Mouse (Mus musculus): ENCODE measurements around the gene Rubcn. TPM values are rescaled to one million over a fixed set of nuclear protein-coding genes. Genes with fewer than 3 reads are reported as not detected.
"Not testable (repeated sequence)": the region's sequence is repeated elsewhere in the genome, so short reads cannot be mapped to it uniquely, and the experiment has no call there.

Gene Rubcn
- polyA plus RNA-seq (2012; ENCODE audit: insufficient read depth, low replicate concordance): 5.3 and 9.9 TPM in 2 replicates

GRCm38 (mm10) chr16:32877343-32878156 is at the start of gene Rubcn, which contains the start of gene Fyttd1:
Gene Rubcn (minus strand): TSS chr16:32877766.
Gene Fyttd1 (plus strand): TSS chr16:32877500.
- H3K36me3 ChIP-seq (replicated peaks; ENCODE audit: low read length): peaks cover 3% of the 10 kb centered on the region
- H3K27me3 ChIP-seq (replicated peaks): no peaks in the 10 kb centered on the region
- H3K4me3 ChIP-seq (replicated peaks): peak within 1 kb of the TSS; percentile 95
- TF ChIP-seq FLI1 (IDR thresholded peaks at IDR 0.05; ENCODE audit: low read length) (no peak), GATA1 (IDR thresholded peaks at IDR 0.05; ENCODE audit: borderline replicate concordance, low read length) (no peak)
- H3K4me1 ChIP-seq: peaks cover 39% of the 10 kb centered on the region
- H3K9me3 ChIP-seq: no peaks in the 10 kb centered on the region

GRCm38 (mm10) chr16:32927044-32927443 is 49.5 kb upstream of the Rubcn start:
- Histone ChIP-seq H3K27me3 (replicated peaks) (no peaks in the 10 kb centered on the region), H3K36me3 (replicated peaks; ENCODE audit: low read length) (peaks cover 31% of the 10 kb centered on the region), H3K4me1 (peaks cover 40% of the 10 kb centered on the region), H3K4me3 (replicated peaks) (no peak overlapping the region), H3K9me3 (no peaks in the 10 kb centered on the region; the same call in 1 of the 2 replicates)
- TF ChIP-seq FLI1 (IDR thresholded peaks at IDR 0.05; ENCODE audit: low read length) (no peak), GATA1 (IDR thresholded peaks at IDR 0.05; ENCODE audit: borderline replicate concordance, low read length) (no peak)

- not testable (repeated sequence) for H3K27me3 ChIP-seq (replicated peaks)
These were observed 49.1 kb upstream of the Rubcn start for GRCm38 (mm10) chr16:32926629-32927028.

GRCm38 (mm10) chr16:32915292-32916068 is 37.9 kb upstream of the Rubcn start:
- peak overlapping the region; percentile 99 for H3K4me3 ChIP-seq (replicated peaks)

More at GRCm38 (mm10) chr16:32926629-32927028, 49.1 kb upstream of the Rubcn start:
- Histone ChIP-seq H3K36me3 (replicated peaks; ENCODE audit: low read length) (peaks cover 29% of the 10 kb centered on the region), H3K4me1 (peaks cover 37% of the 10 kb centered on the region)
- H3K4me3 ChIP-seq (replicated peaks); H3K9me3 ChIP-seq: not testable (repeated sequence)

GRCm38 (mm10) chr16:32913937-32914881 is 36.6 kb upstream of the Rubcn start, which contains the start of gene Lrch3:
Gene Lrch3 (plus strand): TSS chr16:32914100.
- Histone ChIP-seq H3K4me3 (replicated peaks) (peak within 1 kb of the TSS; percentile 99), H3K27me3 (replicated peaks) (no peaks in the 10 kb centered on the region), H3K36me3 (replicated peaks; ENCODE audit: low read length) (peaks cover 5% of the 10 kb centered on the region), H3K4me1 (peaks cover 55% of the 10 kb centered on the region), H3K9me3 (no peaks in the 10 kb centered on the region)
- TF ChIP-seq FLI1 (IDR thresholded peaks at IDR 0.05; ENCODE audit: low read length): no peak

More at GRCm38 (mm10) chr16:32915292-32916068, 37.9 kb upstream of the Rubcn start:
- H3K36me3 ChIP-seq (replicated peaks; ENCODE audit: low read length): peaks cover 16% of the 10 kb centered on the region
- H3K27me3 ChIP-seq (replicated peaks): no peaks in the 10 kb centered on the region
- H3K9me3 ChIP-seq: no peaks in the 10 kb centered on the region
- peaks cover 43% of the 10 kb centered on the region for H3K4me1 ChIP-seq
- TF ChIP-seq GATA1 (IDR thresholded peaks at IDR 0.05; ENCODE audit: borderline replicate concordance, low read length): no peak
- TF ChIP-seq FLI1 (IDR thresholded peaks at IDR 0.05; ENCODE audit: low read length): no peak

GRCm38 (mm10) chr16:32913212-32913611 is 35.6 kb upstream of the Rubcn start:
- Histone ChIP-seq H3K4me3 (replicated peaks) (no peak overlapping the region), H3K27me3 (replicated peaks) (no peaks in the 10 kb centered on the region), H3K36me3 (replicated peaks; ENCODE audit: low read length) (peaks cover under 1% of the 10 kb centered on the region), H3K4me1 (peaks cover 53% of the 10 kb centered on the region), H3K9me3 (no peaks in the 10 kb centered on the region)
- TF ChIP-seq GATA1 (IDR thresholded peaks at IDR 0.05; ENCODE audit: borderline replicate concordance, low read length) (no peak), FLI1 (IDR thresholded peaks at IDR 0.05; ENCODE audit: low read length) (no peak)

- TF ChIP-seq FLI1 (IDR thresholded peaks at IDR 0.05; ENCODE audit: low read length): no peak
- TF ChIP-seq GATA1 (IDR thresholded peaks at IDR 0.05; ENCODE audit: borderline replicate concordance, low read length): no peak
- H3K36me3 ChIP-seq (replicated peaks; ENCODE audit: low read length): peaks cover 47% of the 10 kb centered on the region
These were observed 29.2 kb upstream of the Rubcn start for GRCm38 (mm10) chr16:32906727-32907126.

GRCm38 (mm10) chr16:32906186-32906585 is 28.6 kb upstream of the Rubcn start:
- peaks cover 23% of the 10 kb centered on the region for H3K4me1 ChIP-seq
- H3K27me3 ChIP-seq (replicated peaks): no peaks in the 10 kb centered on the region

More at GRCm38 (mm10) chr16:32906727-32907126, 29.2 kb upstream of the Rubcn start:
- Histone ChIP-seq H3K4me3 (replicated peaks) (no peak overlapping the region), H3K9me3 (no peaks in the 10 kb centered on the region), H3K27me3 (replicated peaks) (no peaks in the 10 kb centered on the region), H3K4me1 (peaks cover 25% of the 10 kb centered on the region)

GRCm38 (mm10) chr16:32902051-32902428 is 24.5 kb upstream of the Rubcn start:
- Histone ChIP-seq H3K4me1 (no peaks in the 10 kb centered on the region), H3K9me3 (no peaks in the 10 kb centered on the region), H3K27me3 (replicated peaks) (no peaks in the 10 kb centered on the region), H3K4me3 (replicated peaks) (no peak overlapping the region), H3K36me3 (replicated peaks; ENCODE audit: low read length) (peaks cover 82% of the 10 kb centered on the region)
- TF ChIP-seq FLI1 (IDR thresholded peaks at IDR 0.05; ENCODE audit: low read length) (no peak), GATA1 (IDR thresholded peaks at IDR 0.05; ENCODE audit: borderline replicate concordance, low read length) (no peak)

More at GRCm38 (mm10) chr16:32906186-32906585, 28.6 kb upstream of the Rubcn start:
- no peak for TF ChIP-seq FLI1 (IDR thresholded peaks at IDR 0.05; ENCODE audit: low read length)
- no peak for TF ChIP-seq GATA1 (IDR thresholded peaks at IDR 0.05; ENCODE audit: borderline replicate concordance, low read length)
- Histone ChIP-seq H3K4me3 (replicated peaks) (no peak overlapping the region), H3K9me3 (no peaks in the 10 kb centered on the region), H3K36me3 (replicated peaks; ENCODE audit: low read length) (peaks cover 52% of the 10 kb centered on the region)
